Mouse (Mus musculus) cerebellum, adult 9-10 months (tissue): ENCODE measurements around the gene Tnf.
A peak's percentile ranks its signal among the peaks of the same experiment; 100 is the strongest.

Experiments
- DNase-seq: peaks from one replicate; pipeline ENCODE4 v3.0.0; 2022

The Tnf gene

GRCm38 (mm10) chr17:35201787-35202186, at the start of gene Tnf:
Gene Tnf (minus strand): TSS chr17:35202007.
- DNase-seq = no peak

- peak; percentile 37 for DNase-seq
These were observed 49.4 kb upstream of the Tnf start for GRCm38 (mm10) chr17:35251162-35251719.

DNA sequence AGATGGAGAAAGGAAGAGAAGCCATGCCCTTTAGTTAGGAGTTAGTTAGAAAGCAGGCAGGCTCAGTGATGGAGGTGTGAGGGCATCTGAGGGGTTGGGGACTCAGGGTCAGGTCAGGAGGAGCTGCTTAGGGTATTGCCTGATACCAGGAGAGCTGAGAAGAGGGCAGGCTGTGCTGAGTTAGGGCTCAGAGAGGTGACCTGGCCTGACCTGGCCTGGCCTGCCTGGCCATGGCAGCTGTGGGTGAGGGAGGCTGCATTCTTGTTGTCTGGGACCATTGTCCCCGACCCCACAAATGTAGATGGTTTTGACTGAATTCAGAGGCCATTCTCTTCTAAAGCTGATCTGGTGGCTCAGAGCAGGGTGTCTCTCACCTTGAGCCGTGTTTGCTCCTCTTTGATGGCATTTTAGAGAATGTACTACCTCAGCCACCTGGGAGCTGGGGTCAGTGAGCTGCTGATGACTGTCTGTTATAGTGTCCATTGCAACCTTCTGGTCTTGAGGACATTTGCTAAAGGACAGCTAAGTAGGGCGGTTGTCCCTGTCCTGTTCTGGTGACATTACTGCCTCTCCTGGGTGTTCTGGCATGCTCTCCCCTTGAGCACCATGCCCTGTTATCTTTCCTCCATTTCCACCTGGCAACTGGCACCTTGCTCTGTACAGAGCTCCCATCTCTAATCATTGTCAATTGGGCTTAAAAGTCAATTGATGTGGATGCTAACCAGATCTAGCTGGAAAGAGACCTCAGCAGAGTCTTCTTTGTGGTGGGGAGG, 48.7 kb upstream of the Tnf start:
- peak; percentile 19 for DNase-seq

GRCm38 (mm10) chr17:35249451-35250197, 47.8 kb upstream of the Tnf start:
- peak; percentile 18 for DNase-seq

DNA sequence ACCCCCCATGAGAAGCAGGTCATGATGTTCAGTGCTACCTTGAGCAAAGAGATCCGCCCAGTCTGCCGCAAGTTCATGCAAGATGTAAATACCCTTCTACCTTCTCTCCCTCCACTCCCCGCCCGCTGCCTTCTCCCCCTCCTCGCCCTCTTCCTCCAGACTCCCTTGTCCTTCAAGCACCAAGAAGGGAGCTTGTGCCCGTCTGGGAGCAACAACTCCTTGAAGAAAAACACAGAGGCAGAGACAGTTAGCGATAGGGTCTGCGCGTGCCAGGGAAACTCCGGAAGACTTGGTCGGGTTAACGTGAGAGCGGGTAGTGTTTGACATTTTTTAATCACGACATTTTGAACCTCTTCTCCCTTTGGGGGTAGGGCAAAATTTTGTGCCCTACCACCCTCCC, 47.2 kb upstream of the Tnf start:
- DNase-seq = peak; percentile 17

GRCm38 (mm10) chr17:35247144-35247543, 45.3 kb upstream of the Tnf start:
- DNase-seq = peak; percentile 21

DNA sequence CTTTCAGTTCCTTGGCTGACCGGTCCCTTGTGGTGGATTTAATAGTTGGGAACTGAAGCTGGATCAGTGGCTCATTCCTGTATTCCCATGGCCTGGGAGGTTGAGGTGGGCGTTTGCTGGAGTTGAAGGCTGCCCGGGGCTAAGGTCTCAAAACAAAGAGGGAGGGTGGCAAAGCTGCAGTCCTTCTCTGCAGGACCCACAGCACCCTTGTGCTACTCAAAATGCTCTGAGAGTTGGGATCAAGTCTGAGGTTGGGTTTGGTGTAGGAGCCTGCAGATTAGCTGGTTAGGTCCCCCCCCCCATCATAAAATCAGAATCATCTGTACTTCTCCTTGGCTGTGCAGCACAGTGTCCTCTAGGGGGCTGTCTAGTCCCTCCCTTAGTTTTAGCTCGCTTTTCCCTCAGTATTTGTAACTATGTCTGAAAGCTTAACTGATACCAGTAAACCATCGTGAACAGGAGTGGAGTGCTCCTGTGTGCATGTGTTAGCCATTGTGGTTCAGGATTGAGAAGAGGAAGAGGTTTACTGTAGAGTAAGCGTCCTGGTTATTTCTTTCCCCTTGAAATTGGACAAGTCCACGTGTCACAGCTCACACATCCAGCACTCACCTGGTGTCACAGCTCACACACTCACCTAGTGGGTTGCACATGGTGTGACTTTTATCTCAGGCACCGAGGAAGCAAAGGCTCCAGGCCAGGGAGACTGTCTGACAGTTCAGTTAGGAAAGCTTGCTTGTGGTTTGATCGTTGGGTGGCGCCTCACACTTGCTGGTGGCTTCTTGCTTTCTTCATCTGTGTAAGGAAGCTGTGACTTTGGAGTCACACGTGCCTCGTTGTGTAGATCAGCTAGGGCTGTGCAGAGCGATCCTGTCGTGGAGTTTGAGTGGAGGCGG, 44.2 kb upstream of the Tnf start:
- peak; percentile 50 for DNase-seq

GRCm38 (mm10) chr17:35244999-35245398, 43.2 kb upstream of the Tnf start:
- peak; percentile 26 for DNase-seq

GRCm38 (mm10) chr17:35243086-35243485, 41.3 kb upstream of the Tnf start:
- peak; percentile 70 for DNase-seq

DNA sequence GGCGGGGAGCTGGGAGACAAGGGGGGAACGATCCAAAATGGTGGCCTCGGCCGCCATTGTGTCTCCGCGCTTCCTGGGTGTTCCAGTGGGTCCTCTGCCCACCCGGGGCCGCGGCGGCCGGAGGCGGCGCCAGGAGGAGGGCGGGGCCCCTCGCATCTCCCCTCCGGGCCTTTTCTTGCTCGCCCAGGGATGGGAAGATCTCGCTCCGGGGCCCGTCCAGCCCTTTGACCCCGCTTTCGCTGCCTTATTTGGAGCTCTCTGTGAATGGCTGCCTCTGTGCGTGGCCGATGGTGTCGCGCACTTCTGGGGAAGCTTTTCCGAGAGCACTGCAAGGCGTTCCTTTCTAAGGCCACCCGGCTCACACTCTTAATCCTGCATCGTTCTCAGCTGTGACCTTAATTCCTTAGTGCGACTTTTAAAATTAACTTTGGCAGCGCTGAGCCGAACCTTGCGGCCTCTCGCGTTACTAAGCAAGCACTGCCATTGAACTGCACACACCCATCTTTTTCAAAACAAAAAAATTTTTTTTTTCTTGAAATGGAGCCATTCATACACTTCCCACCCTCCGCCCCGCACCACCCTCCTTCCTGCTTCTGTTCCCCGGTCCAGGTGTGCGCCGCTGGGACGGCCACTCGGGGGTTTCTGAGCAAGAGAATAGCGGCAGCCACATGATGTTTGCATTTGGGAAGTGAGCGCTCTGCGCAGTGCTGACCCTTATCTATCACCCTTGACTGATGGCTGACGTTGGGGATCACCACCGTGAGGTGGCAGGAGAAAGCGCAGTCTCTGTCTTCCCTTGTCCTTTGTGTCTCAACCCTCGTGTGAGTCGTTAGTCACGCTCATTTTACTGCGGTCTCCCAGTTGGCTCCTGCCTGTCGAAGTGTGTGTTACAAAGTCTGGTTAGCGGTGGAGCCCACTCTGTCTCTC, 40.5 kb upstream of the Tnf start:
- DNase-seq = peak; percentile 62

- peak; percentile 97 for DNase-seq
These were observed 39.7 kb upstream of the Tnf start, which contains the start of gene Ddx39b for GRCm38 (mm10) chr17:35241305-35242014. Gene Ddx39b (plus strand): TSS chr17:35241746.

- no peak for DNase-seq
These were observed 38.8 kb upstream of the Tnf start for GRCm38 (mm10) chr17:35240384-35241304.

DNA sequence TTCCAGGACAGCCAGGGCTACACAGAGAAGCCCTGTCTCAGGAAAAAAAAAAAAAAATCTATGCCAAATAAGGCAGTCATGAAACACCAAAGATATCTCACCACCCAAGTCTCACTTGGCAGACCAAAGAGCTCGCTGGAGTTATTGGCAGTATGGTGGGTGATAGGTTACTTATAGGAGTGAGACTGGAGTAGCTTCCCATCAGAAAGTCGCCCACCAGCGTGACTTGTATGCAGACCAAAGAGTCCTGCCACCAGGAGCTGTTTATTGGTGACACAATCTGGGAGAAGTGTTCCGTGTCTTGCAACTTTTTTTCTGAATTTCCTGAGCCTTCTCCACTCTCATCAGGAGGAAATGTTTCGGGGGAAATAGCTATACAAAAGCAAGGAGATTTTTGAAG, 37.9 kb upstream of the Tnf start:
- peak; percentile 55 for DNase-seq

- peak; percentile 61 for DNase-seq
These were observed 35.7 kb upstream of the Tnf start for GRCm38 (mm10) chr17:35237504-35237903.

GRCm38 (mm10) chr17:35236996-35237395, 35.2 kb upstream of the Tnf start:
- peak; percentile 74 for DNase-seq

DNA sequence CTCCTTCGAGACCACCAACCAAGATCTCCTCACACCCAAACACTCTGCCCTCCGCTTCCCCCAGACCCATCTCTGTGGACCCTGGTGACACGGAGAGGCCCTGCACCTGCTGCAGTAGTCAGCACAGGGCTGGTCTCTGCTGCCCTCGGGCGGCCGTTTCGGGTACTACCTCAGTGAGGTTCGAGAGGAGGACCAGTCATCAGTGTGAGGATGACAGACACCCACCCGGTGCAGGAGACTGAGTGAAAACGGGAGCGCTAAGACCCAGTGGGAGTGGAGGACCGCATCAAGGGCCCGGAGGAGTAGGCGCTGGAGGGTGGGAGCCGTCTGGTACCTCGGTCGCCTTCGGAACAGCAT, 34.6 kb upstream of the Tnf start:
- peak; percentile 99 for DNase-seq

DNA sequence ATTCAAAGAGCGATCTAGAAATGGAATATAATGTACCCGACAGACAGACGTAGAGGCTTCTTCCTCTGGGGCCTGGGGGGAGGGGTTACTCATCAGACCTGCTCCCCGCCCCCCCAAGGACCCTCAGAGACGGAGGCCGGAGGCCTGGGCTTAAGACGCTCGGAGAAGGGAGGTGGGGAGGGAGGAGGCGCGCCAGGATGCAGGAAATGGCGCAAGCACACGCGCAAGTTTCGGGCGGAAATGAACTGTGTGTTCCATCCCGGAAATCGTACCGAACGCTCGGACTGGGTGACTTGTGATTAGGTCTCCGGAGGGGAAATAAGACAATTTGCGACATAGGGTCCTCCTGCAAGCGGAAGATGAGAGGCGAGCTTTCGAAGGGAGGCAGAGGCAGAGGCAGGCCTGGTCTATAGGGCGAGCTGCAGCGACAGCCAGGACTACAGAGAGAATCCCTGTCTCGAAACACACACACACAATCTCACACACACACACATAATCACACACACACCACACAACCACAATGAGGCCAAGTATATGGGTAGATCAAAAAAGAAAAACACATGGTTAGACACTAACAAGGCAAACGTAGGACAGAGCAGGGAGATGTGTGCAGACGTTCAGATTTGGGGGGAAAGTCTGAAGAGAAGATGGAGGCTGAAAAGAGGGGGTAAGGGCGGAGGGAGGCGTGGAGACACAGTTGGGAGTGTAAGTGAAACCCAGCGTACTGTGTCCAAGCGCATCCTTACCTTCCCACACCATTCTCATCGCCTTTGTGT, 34.0 kb upstream of the Tnf start, which contains the start of gene Nfkbil1:
Gene Nfkbil1 (minus strand): TSS at position 179 of the 776 bp plus-strand sequence.
- DNase-seq = peak; percentile 94

DNA sequence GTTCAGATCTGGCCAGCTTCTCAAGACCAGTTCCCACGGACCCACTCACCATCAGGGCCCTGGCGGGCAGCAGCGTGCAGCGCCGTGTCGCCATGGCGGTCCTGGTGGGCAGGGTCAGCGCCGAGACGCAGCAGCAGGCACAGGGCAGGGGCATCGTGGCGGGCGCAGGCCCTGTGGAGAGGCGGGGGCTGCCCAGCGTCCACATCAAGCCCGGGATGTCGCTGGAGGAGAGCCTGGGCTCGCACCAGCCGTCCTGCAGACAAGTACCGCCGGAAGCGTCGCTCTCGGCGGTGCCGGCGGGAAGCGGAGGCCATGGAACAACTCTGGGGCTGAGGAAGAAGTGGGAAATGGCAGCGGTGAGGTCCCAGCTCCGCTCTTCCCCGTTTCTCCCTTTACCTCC, 33.1 kb upstream of the Tnf start:
- peak; percentile 60 for DNase-seq

- DNase-seq = peak; percentile 40
These were observed 32.3 kb upstream of the Tnf start for GRCm38 (mm10) chr17:35234090-35234489.
